Mouse (Mus musculus): ENCODE data around the gene Hs1bp3. TPM values are rescaled to one million over a fixed set of nuclear protein-coding genes. Genes with fewer than 3 reads are reported as not detected.

The Hs1bp3 gene
- polyA plus RNA-seq, 1 experiment from 2014 or later, result 7.8 TPM

GRCm38 (mm10) chr12:8357449-8357848 is 44.2 kb downstream of the Hs1bp3 start:
- no peak overlapping the region for H3K4me2 ChIP-seq (ENCODE audit: low read depth, low read length, severe bottlenecking)
- H3K27ac ChIP-seq (ENCODE audit: low read depth, low read length), result no peak overlapping the region
- 80% methylated on average over 5 of the region's 5 CpGs for WGBS
- no peaks in the 10 kb centered on the region for H3K36me3 ChIP-seq (ENCODE audit: control insufficient read depth, insufficient read depth, low read length)
- no peak for ATAC-seq (replicated peaks; ENCODE audit: low FRiP score)
- no peaks in the 10 kb centered on the region; the same call in 1 of the 2 replicates for H3K9me3 ChIP-seq (ENCODE audit: control insufficient read depth, low read length)
- H3K4me3 ChIP-seq (ENCODE audit: low read depth, low read length), result no peak overlapping the region
- H3K4me1 ChIP-seq (replicated peaks; ENCODE audit: control insufficient read depth, insufficient read depth, low read length), result no peaks in the 10 kb centered on the region; the same call in 1 of the 2 replicates
- no peak for DNase-seq (ENCODE audit: low spot score)
- H3K9ac ChIP-seq (ENCODE audit: low read length), result no peak overlapping the region
- no peaks in the 10 kb centered on the region for H3K27me3 ChIP-seq (ENCODE audit: control insufficient read depth, insufficient read depth, low read length)

GRCm38 (mm10) chr12:8358344-8358966 is 45.2 kb downstream of the Hs1bp3 start:
- ATAC-seq (replicated peaks; ENCODE audit: low FRiP score), result no peak
- Histone ChIP-seq H3K4me2 (ENCODE audit: low read depth, low read length, severe bottlenecking) (no peak overlapping the region), H3K9ac (ENCODE audit: low read length) (no peak overlapping the region), H3K4me3 (ENCODE audit: low read depth, low read length) (no peak overlapping the region), H3K9me3 (ENCODE audit: control insufficient read depth, low read length) (no peaks in the 10 kb centered on the region; the same call in 1 of the 2 replicates), H3K36me3 (ENCODE audit: control insufficient read depth, insufficient read depth, low read length) (no peaks in the 10 kb centered on the region), H3K27me3 (ENCODE audit: control insufficient read depth, insufficient read depth, low read length) (no peaks in the 10 kb centered on the region), H3K4me1 (replicated peaks; ENCODE audit: control insufficient read depth, insufficient read depth, low read length) (no peaks in the 10 kb centered on the region; the same call in 1 of the 2 replicates), H3K27ac (ENCODE audit: low read depth, low read length) (no peak overlapping the region)
- 78% methylated on average over 5 of the region's 5 CpGs for WGBS
- DNase-seq (ENCODE audit: low spot score), result no peak

- ATAC-seq (replicated peaks; ENCODE audit: low FRiP score) (no peak), DNase-seq (ENCODE audit: low spot score) (no peak)
- Histone ChIP-seq H3K4me3 (ENCODE audit: low read depth, low read length) (no peak overlapping the region), H3K4me1 (replicated peaks; ENCODE audit: control insufficient read depth, insufficient read depth, low read length) (peaks cover 6% of the 10 kb centered on the region; the same call in 1 of the 2 replicates), H3K9me3 (ENCODE audit: control insufficient read depth, low read length) (no peaks in the 10 kb centered on the region; the same call in 1 of the 2 replicates), H3K36me3 (ENCODE audit: control insufficient read depth, insufficient read depth, low read length) (no peaks in the 10 kb centered on the region), H3K27me3 (ENCODE audit: control insufficient read depth, insufficient read depth, low read length) (no peaks in the 10 kb centered on the region), H3K9ac (ENCODE audit: low read length) (no peak overlapping the region), H3K4me2 (ENCODE audit: low read depth, low read length, severe bottlenecking) (no peak overlapping the region), H3K27ac (ENCODE audit: low read depth, low read length) (no peak overlapping the region)
- WGBS, result 97% methylated on average over 3 of the region's 3 CpGs
Observed at GRCm38 (mm10) chr12:8359418-8360112, 46.3 kb downstream of the Hs1bp3 start.

GRCm38 (mm10) chr12:8361866-8362265 is 48.6 kb downstream of the Hs1bp3 start:
- ATAC-seq (replicated peaks; ENCODE audit: low FRiP score) (no peak), DNase-seq (ENCODE audit: low spot score) (no peak)
- Histone ChIP-seq H3K9me3 (ENCODE audit: control insufficient read depth, low read length) (no peaks in the 10 kb centered on the region), H3K27me3 (ENCODE audit: control insufficient read depth, insufficient read depth, low read length) (no peaks in the 10 kb centered on the region), H3K27ac (ENCODE audit: low read depth, low read length) (no peak overlapping the region), H3K9ac (ENCODE audit: low read length) (no peak overlapping the region), H3K4me2 (ENCODE audit: low read depth, low read length, severe bottlenecking) (no peak overlapping the region), H3K4me3 (ENCODE audit: low read depth, low read length) (no peak overlapping the region), H3K4me1 (replicated peaks; ENCODE audit: control insufficient read depth, insufficient read depth, low read length) (peaks cover 7% of the 10 kb centered on the region), H3K36me3 (ENCODE audit: control insufficient read depth, insufficient read depth, low read length) (no peaks in the 10 kb centered on the region)
- WGBS, result 73% methylated on average over 5 of the region's 5 CpGs

- H3K4me1 ChIP-seq (replicated peaks; ENCODE audit: control insufficient read depth, insufficient read depth, low read length), result peaks cover 7% of the 10 kb centered on the region
- no peaks in the 10 kb centered on the region for H3K36me3 ChIP-seq (ENCODE audit: control insufficient read depth, insufficient read depth, low read length)
- no peaks in the 10 kb centered on the region for H3K9me3 ChIP-seq (ENCODE audit: control insufficient read depth, low read length)
- ATAC-seq (replicated peaks; ENCODE audit: low FRiP score) (no peak), DNase-seq (ENCODE audit: low spot score) (no peak)
- H3K4me2 ChIP-seq (ENCODE audit: low read depth, low read length, severe bottlenecking), result no peak overlapping the region
- 85% methylated on average over 7 of the region's 7 CpGs for WGBS
- no peaks in the 10 kb centered on the region for H3K27me3 ChIP-seq (ENCODE audit: control insufficient read depth, insufficient read depth, low read length)
- H3K27ac ChIP-seq (ENCODE audit: low read depth, low read length), result no peak overlapping the region
- no peak overlapping the region for H3K4me3 ChIP-seq (ENCODE audit: low read depth, low read length)
- no peak overlapping the region for H3K9ac ChIP-seq (ENCODE audit: low read length)
Observed at GRCm38 (mm10) chr12:8362400-8362799, 49.2 kb downstream of the Hs1bp3 start.

- WGBS, result 4% methylated on average over 6 of the region's 6 CpGs
- no peak overlapping the region for H3K9ac ChIP-seq (ENCODE audit: low read length)
Observed at GRCm38 (mm10) chr12:8364321-8364838, 51.1 kb downstream of the Hs1bp3 start.

GRCm38 (mm10) chr12:8365336-8365735 is 52.1 kb downstream of the Hs1bp3 start:
- ATAC-seq (replicated peaks; ENCODE audit: low FRiP score) (no peak), DNase-seq (ENCODE audit: low spot score) (no peak)
- H3K36me3 ChIP-seq (ENCODE audit: control insufficient read depth, insufficient read depth, low read length), result no peaks in the 10 kb centered on the region
- 52% methylated on average over 7 of the region's 7 CpGs for WGBS
- H3K9ac ChIP-seq (ENCODE audit: low read length), result no peak overlapping the region
- no peak overlapping the region for H3K4me2 ChIP-seq (ENCODE audit: low read depth, low read length, severe bottlenecking)
- no peak overlapping the region for H3K4me3 ChIP-seq (ENCODE audit: low read depth, low read length)
- H3K4me1 ChIP-seq (replicated peaks; ENCODE audit: control insufficient read depth, insufficient read depth, low read length), result peaks cover 7% of the 10 kb centered on the region
- H3K27me3 ChIP-seq (ENCODE audit: control insufficient read depth, insufficient read depth, low read length), result no peaks in the 10 kb centered on the region
- no peak overlapping the region for H3K27ac ChIP-seq (ENCODE audit: low read depth, low read length)
- no peaks in the 10 kb centered on the region for H3K9me3 ChIP-seq (ENCODE audit: control insufficient read depth, low read length)

More at GRCm38 (mm10) chr12:8364321-8364838, 51.1 kb downstream of the Hs1bp3 start:
- no peaks in the 10 kb centered on the region for H3K27me3 ChIP-seq (ENCODE audit: control insufficient read depth, insufficient read depth, low read length)
- no peaks in the 10 kb centered on the region for H3K9me3 ChIP-seq (ENCODE audit: control insufficient read depth, low read length)
- peak; percentile 90 for ATAC-seq (replicated peaks; ENCODE audit: low FRiP score)
- H3K36me3 ChIP-seq (ENCODE audit: control insufficient read depth, insufficient read depth, low read length), result no peaks in the 10 kb centered on the region
- peak overlapping the region; percentile 74 for H3K27ac ChIP-seq (ENCODE audit: low read depth, low read length)
- H3K4me3 ChIP-seq (ENCODE audit: low read depth, low read length), result no peak overlapping the region
- peak; percentile 80 for DNase-seq (ENCODE audit: low spot score)
- peaks cover 7% of the 10 kb centered on the region for H3K4me1 ChIP-seq (replicated peaks; ENCODE audit: control insufficient read depth, insufficient read depth, low read length)
- no peak overlapping the region for H3K4me2 ChIP-seq (ENCODE audit: low read depth, low read length, severe bottlenecking)

GRCm38 (mm10) chr12:8365905-8366576 is 52.8 kb downstream of the Hs1bp3 start:
- ATAC-seq (replicated peaks; ENCODE audit: low FRiP score), result no peak
- WGBS, result 81% methylated on average over 5 of the region's 5 CpGs
- Histone ChIP-seq H3K4me2 (ENCODE audit: low read depth, low read length, severe bottlenecking) (no peak overlapping the region), H3K9me3 (ENCODE audit: control insufficient read depth, low read length) (no peaks in the 10 kb centered on the region), H3K27ac (ENCODE audit: low read depth, low read length) (no peak overlapping the region), H3K27me3 (ENCODE audit: control insufficient read depth, insufficient read depth, low read length) (no peaks in the 10 kb centered on the region), H3K9ac (ENCODE audit: low read length) (no peak overlapping the region), H3K4me3 (ENCODE audit: low read depth, low read length) (no peak overlapping the region), H3K4me1 (replicated peaks; ENCODE audit: control insufficient read depth, insufficient read depth, low read length) (peaks cover 7% of the 10 kb centered on the region), H3K36me3 (ENCODE audit: control insufficient read depth, insufficient read depth, low read length) (no peaks in the 10 kb centered on the region)
- DNase-seq (ENCODE audit: low spot score), result no peak
